Mouse (Mus musculus) embryonic facial prominence, embryonic 11.5 days (tissue): Measurements from ENCODE around the gene Mrgprh. TPM values are rescaled to one million over a fixed set of nuclear protein-coding genes. Genes with fewer than 3 reads are reported as not detected.
"Not testable (repeated sequence)": the region's sequence is repeated elsewhere in the genome, so short reads cannot be mapped to it uniquely, and the experiment has no call there.

ENCODE experiments used
- ATAC-seq: fragments of 200-750 bp; cut with Nextera tagmentation; replicated peaks from 2 replicates; pipeline ENCODE4 v1.8.0; 2017; ENCODE audit warnings: low read depth; ENCODE audit not compliant: insufficient number of reproducible peaks, low FRiP score, low TSS enrichment
- DNase-seq: peaks from one replicate; pipeline ENCODE4 v3.0.0-alpha.2; 2015; ENCODE audit warnings: low spot score
- H3K27ac ChIP-seq: fragments of 300-500 bp; sonication (generic); replicated peaks from 2 replicates; pipeline ENCODE4 v1.5.1; 2014; ENCODE audit warnings: mild to moderate bottlenecking, low read depth, low read length, control low read depth
- H3K27me3 ChIP-seq: fragments of 300-500 bp; sonication (generic); 2 replicates; pipeline ENCODE4 v1.6.1; 2014; ENCODE audit warnings: mild to moderate bottlenecking, low read length, moderate library complexity, mixed read lengths; ENCODE audit not compliant: control insufficient read depth, insufficient read depth
- H3K36me3 ChIP-seq: fragments of 300-500 bp; sonication (generic); replicated peaks from 2 replicates; pipeline ENCODE4 v1.6.1; 2014; ENCODE audit warnings: low read depth, mild to moderate bottlenecking, low read length, moderate library complexity, mixed read lengths; ENCODE audit not compliant: control insufficient read depth, insufficient read depth
- H3K4me1 ChIP-seq: fragments of 300-500 bp; sonication (generic); 2 replicates; pipeline ENCODE4 v1.6.1; 2014; ENCODE audit warnings: low read length, mixed read lengths; ENCODE audit not compliant: control insufficient read depth, insufficient read depth
- H3K4me2 ChIP-seq: fragments of 300-500 bp; sonication (generic); 2 replicates; pipeline ENCODE4 v1.6.1; 2014; ENCODE audit warnings: low read depth, mild to moderate bottlenecking, control low read depth, low read length, moderate library complexity
- H3K4me3 ChIP-seq: fragments of 300-500 bp; sonication (generic); 2 replicates; pipeline ENCODE4 v1.5.1; 2014; ENCODE audit warnings: low read depth, low read length, control low read depth
- H3K9ac ChIP-seq: fragments of 300-500 bp; sonication (generic); replicated peaks from 2 replicates; pipeline ENCODE4 v1.6.1; 2014; ENCODE audit warnings: mild to moderate bottlenecking, control low read depth, low read length
- H3K9me3 ChIP-seq: fragments of 300-500 bp; sonication (generic); replicated peaks from 2 replicates; pipeline ENCODE4 v1.6.1; 2016; ENCODE audit warnings: mild to moderate bottlenecking, low read length, inconsistent platforms, mixed read lengths; ENCODE audit not compliant: control insufficient read depth
- WGBS: fragments of 180-500 bp; shearing (Covaris S2); extraction: QIAGEN DNeasy Blood & Tissue Kit; methylation state at CpG from one replicate; pipeline ENCODE4 v1.1.7; 2014; 5-methylcytosine and 5-hydroxymethylcytosine counted together
- polyA plus RNA-seq: library from polyadenylated mRNA; unstranded; fragments of >200 nt; fragmentation: Nextera tagmentation; extraction: Ambion mirVana; gene quantifications from 2 replicates; pipeline ENCODE4 v1.2.1, GENCODE M21; 2014

Gene Mrgprh
- polyA plus RNA-seq, 1 experiment from 2014 or later = not detected

GRCm38 (mm10) chr17:12897674-12898073 is 21.8 kb downstream of the Mrgprh start:
- DNase-seq = no peak
- no peaks in the 10 kb centered on the region for H3K27me3 ChIP-seq
- WGBS = 86% methylated on average over 5 of the region's 5 CpGs
- H3K9ac ChIP-seq = no peak overlapping the region
- no peaks in the 10 kb centered on the region for H3K4me1 ChIP-seq
- ATAC-seq = 0 out of 2 replicates have a peak, but pooled peaks have one; percentile 44
- H3K4me2 ChIP-seq = no peak overlapping the region
- no peaks in the 10 kb centered on the region for H3K36me3 ChIP-seq
- no peaks in the 10 kb centered on the region for H3K9me3 ChIP-seq
- H3K4me3 ChIP-seq = no peak overlapping the region
- peak overlapping the region; percentile 20; the same call in 1 of the 2 replicates for H3K27ac ChIP-seq

- not testable (repeated sequence) for H3K4me2 ChIP-seq, H3K9ac ChIP-seq, H3K4me1 ChIP-seq, H3K9me3 ChIP-seq, H3K36me3 ChIP-seq, H3K27ac ChIP-seq, ATAC-seq, H3K4me3 ChIP-seq, H3K27me3 ChIP-seq
- peak; percentile 23 for DNase-seq
- 32% methylated on average over 2 of the region's 2 CpGs for whole genome bisulfite sequencing
These were observed 22.8 kb downstream of the Mrgprh start for GRCm38 (mm10) chr17:12898607-12899006.

- Histone ChIP-seq H3K27me3 (no peaks in the 10 kb centered on the region), H3K4me2 (no peak overlapping the region), H3K4me3 (no peak overlapping the region), H3K4me1 (no peaks in the 10 kb centered on the region), H3K9ac (no peak overlapping the region), H3K27ac (no peak overlapping the region), H3K9me3 (no peaks in the 10 kb centered on the region), H3K36me3 (no peaks in the 10 kb centered on the region)
- no peak for DNase-seq
- 92% methylated on average over 6 of the region's 6 CpGs for WGBS
- no peak for ATAC-seq
These were observed 26.5 kb downstream of the Mrgprh start for GRCm38 (mm10) chr17:12902291-12902690.

GRCm38 (mm10) chr17:12903372-12904333 is 27.8 kb downstream of the Mrgprh start:
- H3K27ac ChIP-seq = no peak overlapping the region
- H3K4me1 ChIP-seq = no peaks in the 10 kb centered on the region
- no peak overlapping the region for H3K4me2 ChIP-seq
- no peak overlapping the region for H3K9ac ChIP-seq
- H3K4me3 ChIP-seq = no peak overlapping the region
- DNase-seq = peak; percentile 36
- no peaks in the 10 kb centered on the region for H3K36me3 ChIP-seq
- 47% methylated on average over 11 of the region's 12 CpGs for WGBS
- H3K27me3 ChIP-seq = no peaks in the 10 kb centered on the region
- no peaks in the 10 kb centered on the region for H3K9me3 ChIP-seq
- ATAC-seq = no peak; the same call in 1 of the 2 replicates

GRCm38 (mm10) chr17:12904349-12904748 is 28.5 kb downstream of the Mrgprh start:
- H3K27me3 ChIP-seq = no peaks in the 10 kb centered on the region
- no peak overlapping the region for H3K4me2 ChIP-seq
- no peaks in the 10 kb centered on the region for H3K4me1 ChIP-seq
- no peaks in the 10 kb centered on the region for H3K9me3 ChIP-seq
- no peak for DNase-seq
- no peak overlapping the region for H3K27ac ChIP-seq
- H3K9ac ChIP-seq = no peak overlapping the region
- no peak for ATAC-seq
- no peak overlapping the region for H3K4me3 ChIP-seq
- no peaks in the 10 kb centered on the region for H3K36me3 ChIP-seq
- 83% methylated on average over 1 of the region's 1 CpGs for WGBS

GRCm38 (mm10) chr17:12905810-12906209 is 30.0 kb downstream of the Mrgprh start:
- Histone ChIP-seq H3K4me1 (no peaks in the 10 kb centered on the region), H3K4me2 (no peak overlapping the region), H3K36me3 (peaks cover 3% of the 10 kb centered on the region), H3K9ac (no peak overlapping the region), H3K9me3 (no peaks in the 10 kb centered on the region), H3K27ac (no peak overlapping the region), H3K4me3 (no peak overlapping the region), H3K27me3 (no peaks in the 10 kb centered on the region)
- DNase-seq = no peak
- 82% methylated on average over 4 of the region's 4 CpGs for WGBS
- ATAC-seq = no peak

- H3K27me3 ChIP-seq = no peaks in the 10 kb centered on the region
- 93% methylated on average over 9 of the region's 9 CpGs for WGBS
- H3K9ac ChIP-seq = no peak overlapping the region
- no peak overlapping the region for H3K4me3 ChIP-seq
- H3K9me3 ChIP-seq = no peaks in the 10 kb centered on the region
- ATAC-seq = no peak
- H3K36me3 ChIP-seq = peaks cover 4% of the 10 kb centered on the region
- DNase-seq = no peak
- H3K4me2 ChIP-seq = no peak overlapping the region
- no peak overlapping the region for H3K27ac ChIP-seq
- no peaks in the 10 kb centered on the region for H3K4me1 ChIP-seq
These were observed 30.6 kb downstream of the Mrgprh start for GRCm38 (mm10) chr17:12906436-12906835.
